Mouse (Mus musculus) cerebellum, adult 2 months (tissue): Measurements from ENCODE around the gene Akt1.

ENCODE experiments used
- CTCF ChIP-seq: fragments of 200-500 bp; IDR thresholded peaks from 2 replicates; pipeline ENCODE4 v1.5.1; 2011; ENCODE audit warnings: low read depth, mild to moderate bottlenecking, control low read depth, low read length, moderate library complexity, borderline replicate concordance; ENCODE audit not compliant: insufficient read depth
- POLR2A ChIP-seq: fragments of 200-500 bp; IDR thresholded peaks from 2 replicates; pipeline ENCODE4 v1.6.1; 2011; ENCODE audit warnings: low read length, control low read depth, borderline replicate concordance; ENCODE audit not compliant: insufficient read depth

GRCm38 (mm10) chr12:112609031-112609430 is 65.7 kb downstream of the Akt1 start:
- TF ChIP-seq CTCF = no peak
- no peak for TF ChIP-seq POLR2A
